Mouse (Mus musculus) kidney, postnatal 25 days (tissue): ENCODE data around the gene Haus4.

Experiments used
- DNase-seq, 2 experiments: peaks; one replicate each; pipeline ENCODE4 v3.0.0; 2021; ENCODE audit warnings: mixed read lengths in 2 of 2

Gene Haus4

GRCm38 (mm10) chr14:54553975-54554769 lies at the start of gene Haus4:
TSS of gene Haus4 (minus strand) at chr14:54554616.
- peak; percentile 85 to 91 for DNase-seq

- no peak for DNase-seq
These were observed 49.3 kb upstream of the Haus4 start for GRCm38 (mm10) chr14:54603686-54604085.

GRCm38 (mm10) chr14:54603038-54603654 lies 48.7 kb upstream of the Haus4 start:
- peak; percentile 97 to 100 for DNase-seq

- DNase-seq = no peak
These were observed 48.2 kb upstream of the Haus4 start for GRCm38 (mm10) chr14:54602613-54603012.

DNA sequence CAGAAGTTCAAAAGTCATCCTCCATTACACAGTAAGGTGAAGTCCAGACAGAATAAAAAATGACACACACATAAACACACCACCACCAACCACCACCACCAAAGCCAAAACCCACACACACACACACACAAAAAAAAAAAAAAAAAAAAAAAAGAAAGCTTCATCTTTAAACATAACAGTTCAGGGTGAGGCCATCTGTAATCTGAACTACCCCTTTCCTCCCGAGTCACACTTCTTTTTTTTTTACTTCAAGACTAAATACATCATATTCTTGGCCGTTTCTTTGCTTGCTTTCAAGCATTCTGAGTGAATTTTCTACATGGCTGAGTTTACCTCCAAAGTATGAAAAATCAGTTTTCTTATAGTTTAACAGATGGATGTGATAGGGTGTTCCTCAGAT lies 47.2 kb upstream of the Haus4 start:
- no peak for DNase-seq

DNA sequence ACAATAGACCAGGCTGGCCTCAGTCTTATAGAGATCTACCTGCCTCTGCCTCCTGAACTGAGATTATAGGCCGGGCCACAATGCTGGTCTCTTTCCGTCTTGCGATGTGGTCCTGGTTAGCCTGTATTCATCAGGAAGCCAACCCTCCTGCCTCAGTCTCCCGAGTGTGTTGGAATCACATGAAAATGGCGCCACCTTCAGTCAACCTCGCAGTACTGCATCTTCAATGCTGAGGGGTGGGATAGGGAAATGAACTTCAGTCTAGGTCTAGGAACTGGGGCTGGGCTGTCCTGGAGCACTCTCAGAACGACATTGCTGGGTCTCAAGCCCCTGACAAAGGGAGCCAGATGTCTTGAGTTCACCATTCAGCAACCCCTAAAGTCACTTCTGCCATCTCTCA lies 42.7 kb upstream of the Haus4 start:
- DNase-seq = no peak

GRCm38 (mm10) chr14:54594631-54595414 lies 40.4 kb upstream of the Haus4 start:
- no peak for DNase-seq

- no peak for DNase-seq
These were observed 39.6 kb upstream of the Haus4 start for GRCm38 (mm10) chr14:54594055-54594454.

GRCm38 (mm10) chr14:54592319-54592934 lies 38.0 kb upstream of the Haus4 start:
- DNase-seq = peak; percentile 39 to 71

DNA sequence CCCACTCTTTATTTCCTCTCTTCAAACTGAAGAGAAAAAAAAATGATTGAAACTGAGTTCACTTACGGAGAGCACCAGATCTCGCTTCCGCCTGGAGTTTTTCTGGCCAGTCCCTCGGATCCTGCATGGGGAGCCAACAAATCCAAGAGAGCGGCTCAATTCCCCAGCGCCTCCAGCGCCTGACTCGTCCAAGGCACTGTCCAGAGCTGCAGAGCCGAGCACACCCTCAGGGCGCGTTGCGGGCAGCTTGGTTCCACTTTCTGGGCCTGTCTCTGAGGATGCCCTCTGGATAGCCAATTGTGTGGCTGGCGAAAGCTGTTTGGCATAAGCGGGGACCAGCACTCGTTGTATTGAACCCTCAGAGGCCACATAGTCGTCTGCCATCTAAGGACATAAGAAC lies 36.6 kb upstream of the Haus4 start:
- peak in 1 of 2 experiments; percentile 30 for DNase-seq

- DNase-seq = peak; percentile 68 to 82
These were observed 29.4 kb upstream of the Haus4 start for GRCm38 (mm10) chr14:54583681-54584338.

GRCm38 (mm10) chr14:54582536-54582935 lies 28.1 kb upstream of the Haus4 start:
- peak in 1 of 2 experiments; percentile 46 for DNase-seq

GRCm38 (mm10) chr14:54579638-54580037 lies 25.2 kb upstream of the Haus4 start:
- DNase-seq = no peak

DNA sequence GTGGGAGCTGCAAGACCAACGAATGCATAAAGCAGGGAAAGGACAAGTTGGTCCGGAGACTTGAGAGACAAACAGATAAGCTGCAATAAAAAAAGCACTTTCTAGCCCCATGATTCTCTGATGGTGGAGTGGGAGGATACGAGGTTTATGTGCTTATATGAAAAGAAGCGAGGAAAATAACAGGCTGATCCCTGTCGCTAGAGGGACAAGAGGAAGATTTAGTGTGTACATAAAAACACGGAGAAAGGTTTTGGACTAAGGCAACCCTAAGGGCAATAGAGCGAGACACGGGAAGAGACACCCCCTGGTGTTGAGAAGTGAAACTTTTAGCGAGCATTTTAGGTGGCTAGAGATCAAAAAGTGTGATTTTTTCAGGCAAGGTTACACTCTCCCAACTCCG lies 23.6 kb upstream of the Haus4 start:
- peak; percentile 50 to 53 for DNase-seq

DNA sequence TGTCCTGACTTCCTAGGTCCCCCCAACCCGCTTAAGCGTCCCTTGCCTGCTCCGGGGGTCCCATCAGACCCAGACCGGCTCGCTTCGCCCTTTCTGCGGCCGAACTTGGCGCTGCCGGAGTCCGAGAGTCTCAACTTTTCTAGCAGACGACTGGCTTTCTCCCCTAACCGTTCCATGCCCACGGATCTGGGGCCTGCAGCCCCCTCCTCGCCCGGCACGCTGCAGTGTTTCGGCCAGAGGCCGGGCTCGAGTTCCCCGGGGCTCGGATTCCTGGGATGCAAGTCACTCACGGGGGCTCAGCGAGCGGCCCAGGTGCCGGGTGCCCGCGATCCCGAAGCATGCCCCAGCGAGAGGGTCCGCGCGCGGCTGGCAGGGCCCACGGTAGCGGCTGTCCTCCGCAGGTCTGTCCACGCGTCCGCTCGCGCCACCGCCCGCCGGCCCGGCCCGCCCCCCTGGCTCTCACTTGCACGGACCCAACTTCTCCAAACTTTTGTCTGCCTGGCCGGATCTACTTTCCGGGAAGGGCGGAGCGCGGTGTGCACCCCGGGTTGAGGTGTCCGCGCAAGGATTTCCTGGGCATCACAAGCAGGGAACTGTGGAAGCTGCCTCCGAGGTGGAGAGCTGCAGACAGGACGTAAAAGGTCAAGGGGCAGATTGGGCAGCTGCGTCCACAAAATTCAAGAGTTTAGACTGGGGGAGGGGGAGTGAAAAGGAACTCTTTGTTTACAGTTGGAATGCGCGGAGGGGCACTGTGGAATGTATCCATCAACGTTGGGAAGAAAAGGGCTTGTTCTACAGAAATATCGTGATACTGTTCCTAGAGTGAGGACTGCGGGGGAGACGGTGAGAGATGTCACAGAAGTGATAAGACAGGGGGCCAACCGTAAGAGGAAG lies 22.9 kb upstream of the Haus4 start, which contains the start of gene Ajuba:
Gene Ajuba (minus strand): TSS at position 470 of the 894 bp plus-strand sequence.
- peak; percentile 92 to 96 for DNase-seq

DNA sequence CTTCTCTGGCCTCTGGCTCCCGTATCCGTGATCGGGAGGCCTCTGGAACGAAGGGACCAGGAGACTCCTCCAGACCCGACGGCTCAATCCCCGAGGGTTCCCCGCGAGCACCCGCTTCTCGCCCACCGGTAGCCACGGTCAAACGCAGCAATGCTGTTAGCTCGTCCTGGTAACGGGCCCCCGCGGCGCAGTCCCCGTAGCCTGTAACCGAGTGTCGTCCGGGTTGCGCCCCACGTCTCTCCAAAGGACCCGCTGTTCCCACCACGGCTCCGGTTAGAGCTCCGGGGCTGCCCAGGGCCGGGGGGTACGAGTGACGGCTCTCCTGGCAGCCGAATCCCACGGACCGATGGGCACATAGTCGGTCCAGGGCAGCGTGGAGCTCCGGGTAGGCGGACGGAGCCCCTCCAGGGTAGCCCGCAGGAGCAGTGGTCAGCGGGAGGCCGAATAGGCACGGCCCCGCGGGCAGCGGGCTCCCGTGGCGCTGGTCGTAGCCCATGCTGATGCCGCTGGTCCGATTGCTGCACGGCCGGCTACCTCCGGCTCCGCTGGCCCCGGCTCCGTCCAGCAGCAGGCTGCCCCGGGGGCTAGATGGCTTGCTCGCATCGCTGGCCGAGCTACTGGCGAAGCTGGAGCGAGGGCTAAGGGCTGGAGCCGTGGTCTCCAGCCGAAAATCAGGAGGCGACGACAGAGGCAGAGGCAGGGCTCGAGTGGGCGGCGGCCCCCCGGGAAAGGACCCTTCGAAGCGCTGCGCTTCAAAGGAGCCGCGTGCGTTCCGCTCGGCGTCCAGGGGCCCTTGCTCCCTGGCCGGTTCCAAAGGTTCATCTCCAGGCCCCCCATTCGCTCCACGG lies 22.0 kb upstream of the Haus4 start:
- peak; percentile 46 to 79 for DNase-seq

- peak; percentile 91 to 93 for DNase-seq
These were observed 21.2 kb upstream of the Haus4 start for GRCm38 (mm10) chr14:54575631-54576030.

- DNase-seq = no peak
These were observed 20.6 kb upstream of the Haus4 start for GRCm38 (mm10) chr14:54575031-54575430.

DNA sequence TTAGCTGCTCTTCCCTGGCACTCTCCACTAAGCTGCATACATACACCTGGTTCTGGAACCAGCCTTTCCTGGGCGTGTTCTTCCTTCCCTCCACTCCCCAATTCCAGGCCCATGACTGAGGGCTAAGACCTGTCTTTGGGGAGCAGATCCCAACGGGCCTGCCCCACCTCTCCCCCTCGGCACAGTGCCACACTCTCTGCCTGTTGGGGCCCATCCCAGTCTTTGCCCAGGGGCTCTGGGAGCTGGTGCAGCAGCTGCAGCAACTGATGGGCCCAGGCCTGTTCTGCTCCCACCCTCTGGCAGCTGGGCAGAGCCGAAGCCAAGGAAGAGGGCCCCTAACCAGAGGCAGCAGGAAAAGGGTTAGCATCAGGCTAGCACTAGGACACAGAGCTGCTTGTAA lies 19.8 kb upstream of the Haus4 start:
- peak in 1 of 2 experiments; percentile 49 for DNase-seq
